Mouse (Mus musculus): ENCODE measurements around the gene Fbxl3. TPM values are rescaled to one million over a fixed set of nuclear protein-coding genes. Genes with fewer than 3 reads are reported as not detected.

Fbxl3 gene
- polyA plus RNA-seq, 1 experiment from 2014 or later = 22.1 TPM

DNA sequence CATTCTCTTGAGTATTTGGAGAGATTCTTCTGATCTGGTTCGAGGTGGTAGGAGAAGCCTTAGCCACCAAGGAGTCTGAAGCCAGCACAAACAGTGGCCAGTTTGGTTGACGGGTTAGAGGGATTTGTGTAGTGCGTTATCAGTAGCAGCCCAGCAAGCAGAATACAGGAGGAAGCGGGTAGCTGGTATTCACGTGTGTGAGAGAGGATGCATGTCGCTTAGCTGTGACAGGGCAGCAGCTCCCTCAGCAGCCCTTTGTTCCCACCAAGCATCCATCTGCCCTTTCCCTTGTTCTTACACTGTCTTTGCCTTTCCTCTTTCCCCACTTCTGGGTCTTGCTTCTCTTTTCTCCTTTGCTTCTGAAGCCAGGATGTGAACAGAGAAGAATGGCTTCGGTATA, 24.2 kb downstream of the Fbxl3 start:
- Histone ChIP-seq H3K9me3 (replicated peaks; ENCODE audit: control insufficient read depth, low read length, poor library complexity, severe bottlenecking) (no peaks in the 10 kb centered on the region), H3K4me3 (ENCODE audit: low read depth, low read length) (no peak overlapping the region), H3K27me3 (ENCODE audit: control insufficient read depth, insufficient read depth, low read depth, low read length) (no peaks in the 10 kb centered on the region), H3K36me3 (ENCODE audit: control insufficient read depth, insufficient read depth, low read length) (peaks cover 7% of the 10 kb centered on the region; the same call in 1 of the 2 replicates), H3K4me1 (ENCODE audit: control insufficient read depth, insufficient read depth, low read length) (peaks cover 7% of the 10 kb centered on the region), H3K9ac (ENCODE audit: low read depth, low read length) (no peak overlapping the region), H3K4me2 (ENCODE audit: low read length) (no peak overlapping the region), H3K27ac (ENCODE audit: low read length) (no peak overlapping the region)
- WGBS = 66% methylated on average over 7 of the region's 7 CpGs
- no peak for ATAC-seq

GRCm38 (mm10) chr14:103073825-103074224, 25.5 kb downstream of the Fbxl3 start:
- H3K36me3 ChIP-seq (ENCODE audit: control insufficient read depth, insufficient read depth, low read length) = peaks cover 4% of the 10 kb centered on the region; the same call in 1 of the 2 replicates
- H3K4me1 ChIP-seq (ENCODE audit: control insufficient read depth, insufficient read depth, low read length) = peaks cover 7% of the 10 kb centered on the region
- no peak overlapping the region for H3K9ac ChIP-seq (ENCODE audit: low read depth, low read length)
- no peaks in the 10 kb centered on the region for H3K9me3 ChIP-seq (replicated peaks; ENCODE audit: control insufficient read depth, low read length, poor library complexity, severe bottlenecking)
- H3K27ac ChIP-seq (ENCODE audit: low read length) = no peak overlapping the region
- H3K4me2 ChIP-seq (ENCODE audit: low read length) = no peak overlapping the region
- H3K27me3 ChIP-seq (ENCODE audit: control insufficient read depth, insufficient read depth, low read depth, low read length) = no peaks in the 10 kb centered on the region
- no peak overlapping the region for H3K4me3 ChIP-seq (ENCODE audit: low read depth, low read length)
- no peak for ATAC-seq
- WGBS = 81% methylated on average over 8 of the region's 8 CpGs

DNA sequence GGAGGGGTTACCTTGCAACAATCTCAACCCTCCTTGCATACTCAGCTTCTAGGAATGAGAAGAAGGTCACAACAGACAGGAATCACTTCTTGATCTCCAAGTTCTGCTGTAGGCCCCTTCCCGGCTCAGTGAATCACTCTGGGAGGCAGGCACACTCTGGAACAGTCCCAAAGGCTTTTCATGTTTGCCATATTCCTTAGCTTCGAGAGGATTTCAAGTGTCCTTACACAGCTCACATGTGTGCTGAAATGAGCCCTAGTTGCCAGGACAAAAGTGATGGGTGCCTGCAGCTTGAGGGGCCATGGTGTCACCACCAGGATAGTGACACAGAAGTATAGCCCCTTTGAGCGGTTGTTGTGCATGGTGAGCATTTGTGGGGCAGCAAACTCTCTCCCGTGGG, 26.6 kb downstream of the Fbxl3 start:
- Histone ChIP-seq H3K9me3 (replicated peaks; ENCODE audit: control insufficient read depth, low read length, poor library complexity, severe bottlenecking) (no peaks in the 10 kb centered on the region), H3K9ac (ENCODE audit: low read depth, low read length) (no peak overlapping the region), H3K36me3 (ENCODE audit: control insufficient read depth, insufficient read depth, low read length) (0 out of 2 replicates have a peak, but pooled peaks cover 2% of the 10 kb centered on the region), H3K27me3 (ENCODE audit: control insufficient read depth, insufficient read depth, low read depth, low read length) (no peaks in the 10 kb centered on the region), H3K4me2 (ENCODE audit: low read length) (no peak overlapping the region), H3K4me1 (ENCODE audit: control insufficient read depth, insufficient read depth, low read length) (peaks cover 7% of the 10 kb centered on the region), H3K27ac (ENCODE audit: low read length) (no peak overlapping the region), H3K4me3 (ENCODE audit: low read depth, low read length) (no peak overlapping the region)
- no peak for ATAC-seq
- WGBS = 93% methylated on average over 4 of the region's 4 CpGs

DNA sequence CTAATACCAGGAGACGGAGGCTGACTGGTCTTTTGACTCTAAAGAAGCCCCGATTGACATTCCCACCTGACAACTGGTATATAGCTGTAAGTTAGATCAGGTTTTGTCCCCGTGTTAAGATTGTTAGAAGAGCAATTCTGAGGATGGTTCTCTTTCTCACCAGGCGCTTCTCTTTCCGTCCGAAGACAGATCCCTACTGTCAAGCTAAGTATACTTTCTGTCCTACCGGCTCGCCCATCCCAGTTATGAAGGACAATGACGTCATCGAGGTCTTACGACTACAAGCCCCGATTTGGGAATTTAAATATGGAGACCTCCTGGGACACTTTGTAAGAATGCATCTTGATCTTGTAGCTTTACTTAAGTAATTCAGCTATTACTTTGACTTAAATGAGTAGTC, 27.9 kb downstream of the Fbxl3 start:
- no peak for ATAC-seq
- 0 out of 2 replicates have a peak, but pooled peaks cover 2% of the 10 kb centered on the region for H3K36me3 ChIP-seq (ENCODE audit: control insufficient read depth, insufficient read depth, low read length)
- H3K9me3 ChIP-seq (replicated peaks; ENCODE audit: control insufficient read depth, low read length, poor library complexity, severe bottlenecking) = no peaks in the 10 kb centered on the region
- WGBS = 93% methylated on average over 12 of the region's 12 CpGs
- no peak overlapping the region for H3K9ac ChIP-seq (ENCODE audit: low read depth, low read length)
- no peak overlapping the region for H3K4me2 ChIP-seq (ENCODE audit: low read length)
- H3K27me3 ChIP-seq (ENCODE audit: control insufficient read depth, insufficient read depth, low read depth, low read length) = no peaks in the 10 kb centered on the region
- peaks cover 7% of the 10 kb centered on the region for H3K4me1 ChIP-seq (ENCODE audit: control insufficient read depth, insufficient read depth, low read length)
- H3K4me3 ChIP-seq (ENCODE audit: low read depth, low read length) = no peak overlapping the region
- no peak overlapping the region for H3K27ac ChIP-seq (ENCODE audit: low read length)

DNA sequence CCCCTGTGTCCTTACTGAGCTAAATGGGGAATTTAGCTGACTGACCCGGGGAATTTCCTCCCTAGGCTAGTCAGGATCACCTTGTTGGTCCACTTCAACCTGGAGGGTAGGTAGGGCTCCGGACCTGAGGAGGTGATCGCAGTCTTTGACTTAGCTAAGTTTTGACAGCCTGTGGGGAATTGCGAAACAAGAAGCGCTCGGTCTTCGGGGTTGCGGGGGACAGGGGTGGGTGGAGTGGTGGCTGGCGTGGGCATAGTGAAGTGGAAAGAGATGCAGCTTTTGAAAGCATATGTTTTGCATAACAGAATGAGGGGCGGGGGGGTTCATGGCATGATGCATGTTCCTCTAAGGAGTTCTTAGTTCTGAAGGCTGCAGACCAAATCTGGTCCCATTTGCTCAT, 28.6 kb downstream of the Fbxl3 start:
- Histone ChIP-seq H3K36me3 (ENCODE audit: control insufficient read depth, insufficient read depth, low read length) (0 out of 2 replicates have a peak, but pooled peaks cover 2% of the 10 kb centered on the region), H3K27ac (ENCODE audit: low read length) (peak overlapping the region; percentile 59; the same call in 1 of the 2 replicates), H3K27me3 (ENCODE audit: control insufficient read depth, insufficient read depth, low read depth, low read length) (no peaks in the 10 kb centered on the region), H3K4me2 (ENCODE audit: low read length) (peak overlapping the region; percentile 93), H3K9me3 (replicated peaks; ENCODE audit: control insufficient read depth, low read length, poor library complexity, severe bottlenecking) (no peaks in the 10 kb centered on the region), H3K4me1 (ENCODE audit: control insufficient read depth, insufficient read depth, low read length) (peaks cover 7% of the 10 kb centered on the region), H3K9ac (ENCODE audit: low read depth, low read length) (peak overlapping the region; percentile 80), H3K4me3 (ENCODE audit: low read depth, low read length) (peak overlapping the region; percentile 84)
- 3% methylated on average over 10 of the region's 10 CpGs for WGBS
- no peak for ATAC-seq

GRCm38 (mm10) chr14:103069864-103070611, 29.3 kb downstream of the Fbxl3 start, which contains the start of gene Cln5:
TSS of gene Cln5 (plus strand) at chr14:103070216.
- no peaks in the 10 kb centered on the region for H3K9me3 ChIP-seq (replicated peaks; ENCODE audit: control insufficient read depth, low read length, poor library complexity, severe bottlenecking)
- H3K9ac ChIP-seq (ENCODE audit: low read depth, low read length) = peak within 1 kb of the TSS; percentile 80
- H3K27ac ChIP-seq (ENCODE audit: low read length) = peak within 1 kb of the TSS; percentile 59
- H3K4me3 ChIP-seq (ENCODE audit: low read depth, low read length) = peak within 1 kb of the TSS; percentile 84
- H3K36me3 ChIP-seq (ENCODE audit: control insufficient read depth, insufficient read depth, low read length) = 0 out of 2 replicates have a peak, but pooled peaks cover 2% of the 10 kb centered on the region
- peak; percentile 98 for ATAC-seq
- peaks cover 7% of the 10 kb centered on the region for H3K4me1 ChIP-seq (ENCODE audit: control insufficient read depth, insufficient read depth, low read length)
- no peaks in the 10 kb centered on the region for H3K27me3 ChIP-seq (ENCODE audit: control insufficient read depth, insufficient read depth, low read depth, low read length)
- WGBS = under 1% methylated on average over 65 of the region's 65 CpGs
- H3K4me2 ChIP-seq (ENCODE audit: low read length) = peak within 1 kb of the TSS; percentile 93

DNA sequence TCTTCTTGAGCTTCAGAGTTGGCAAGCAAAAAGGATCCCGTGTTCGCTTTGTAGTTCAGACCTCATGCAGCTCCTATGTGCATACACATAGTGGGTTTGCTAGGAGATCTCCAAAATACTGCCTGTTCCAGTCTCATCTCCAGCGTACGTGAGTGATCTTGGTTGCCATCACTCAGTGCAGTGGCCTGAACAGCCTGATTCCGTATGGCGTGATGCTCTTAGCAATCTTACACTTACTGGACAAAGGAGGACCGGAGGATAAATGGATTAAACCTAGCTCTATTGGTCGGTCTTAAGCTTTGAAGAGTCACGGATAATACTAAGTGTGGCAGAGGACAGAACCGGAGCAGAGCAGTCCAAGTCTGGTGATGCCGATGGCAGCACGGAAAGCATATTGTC, 29.9 kb downstream of the Fbxl3 start:
- Histone ChIP-seq H3K36me3 (ENCODE audit: control insufficient read depth, insufficient read depth, low read length) (0 out of 2 replicates have a peak, but pooled peaks cover 2% of the 10 kb centered on the region), H3K9me3 (replicated peaks; ENCODE audit: control insufficient read depth, low read length, poor library complexity, severe bottlenecking) (no peaks in the 10 kb centered on the region), H3K9ac (ENCODE audit: low read depth, low read length) (peak overlapping the region; percentile 80), H3K27me3 (ENCODE audit: control insufficient read depth, insufficient read depth, low read depth, low read length) (no peaks in the 10 kb centered on the region), H3K4me2 (ENCODE audit: low read length) (peak overlapping the region; percentile 93), H3K27ac (ENCODE audit: low read length) (peak overlapping the region; percentile 59), H3K4me3 (ENCODE audit: low read depth, low read length) (peak overlapping the region; percentile 84), H3K4me1 (ENCODE audit: control insufficient read depth, insufficient read depth, low read length) (peaks cover 7% of the 10 kb centered on the region)
- 8% methylated on average over 12 of the region's 12 CpGs for WGBS
- ATAC-seq = peak; percentile 66; the same call in 1 of the 2 replicates

DNA sequence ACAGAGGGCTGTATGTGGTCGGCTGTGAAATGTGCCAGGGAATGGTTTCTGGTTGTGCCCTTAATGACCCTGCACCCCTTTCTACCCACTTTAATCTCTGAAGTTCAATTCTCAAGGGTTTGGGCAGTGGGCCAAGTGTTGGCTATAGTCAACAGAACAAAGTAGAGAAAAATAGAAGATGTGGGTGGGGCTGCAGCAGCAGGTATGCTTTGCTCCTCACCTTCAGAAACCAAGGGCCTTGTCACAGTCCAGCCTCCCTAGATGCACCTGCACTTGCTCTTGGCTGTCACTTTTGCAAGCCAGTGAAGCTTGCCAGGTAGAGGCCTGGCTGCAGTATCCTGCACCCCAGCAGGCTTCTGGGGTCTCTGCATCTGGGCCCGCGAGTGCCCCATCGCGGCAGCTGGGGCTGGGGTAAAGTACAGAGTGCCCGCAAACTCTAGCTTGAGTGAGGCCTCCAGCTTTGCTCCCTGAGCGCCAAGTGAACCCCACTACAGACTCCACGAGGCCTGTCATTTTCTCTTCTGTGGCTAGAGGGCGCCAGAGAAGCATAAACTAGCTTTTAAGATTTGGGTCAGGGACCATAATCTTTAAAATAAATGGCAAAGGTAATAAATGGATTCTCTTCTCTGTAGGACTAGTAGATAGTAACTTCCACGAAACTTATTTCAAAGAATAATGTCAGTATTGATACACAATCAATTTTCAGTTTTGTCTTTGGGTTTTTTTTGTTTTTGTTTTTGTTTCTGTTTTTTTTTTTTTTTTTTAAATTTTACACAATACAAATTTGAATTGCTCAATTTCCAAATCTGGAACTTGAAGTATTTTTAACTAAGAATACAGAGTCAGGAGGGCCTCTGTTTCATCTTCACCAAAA, 33.8 kb downstream of the Fbxl3 start:
- H3K27ac ChIP-seq (ENCODE audit: low read length) = no peak overlapping the region
- 0 out of 2 replicates have a peak overlapping the region, but pooled peaks have one; percentile 12 for H3K4me2 ChIP-seq (ENCODE audit: low read length)
- no peak for ATAC-seq
- no peak overlapping the region for H3K4me3 ChIP-seq (ENCODE audit: low read depth, low read length)
- no peaks in the 10 kb centered on the region for H3K36me3 ChIP-seq (ENCODE audit: control insufficient read depth, insufficient read depth, low read length)
- peaks cover 2% of the 10 kb centered on the region; the same call in 1 of the 2 replicates for H3K4me1 ChIP-seq (ENCODE audit: control insufficient read depth, insufficient read depth, low read length)
- 15% methylated on average over 10 of the region's 10 CpGs for WGBS
- H3K9ac ChIP-seq (ENCODE audit: low read depth, low read length) = no peak overlapping the region
- no peaks in the 10 kb centered on the region for H3K27me3 ChIP-seq (ENCODE audit: control insufficient read depth, insufficient read depth, low read depth, low read length)
- H3K9me3 ChIP-seq (replicated peaks; ENCODE audit: control insufficient read depth, low read length, poor library complexity, severe bottlenecking) = no peaks in the 10 kb centered on the region

Data from midbrain, embryonic 16.5 days (tissue).